Mouse (Mus musculus): ENCODE measurements at regions not wholly inside any gene's neighbourhood (a gene's known extent, or its start where the extent isn't known, plus 50 kb on each side); places are given as distances from the start of the nearest gene placed in this dataset.

DNA sequence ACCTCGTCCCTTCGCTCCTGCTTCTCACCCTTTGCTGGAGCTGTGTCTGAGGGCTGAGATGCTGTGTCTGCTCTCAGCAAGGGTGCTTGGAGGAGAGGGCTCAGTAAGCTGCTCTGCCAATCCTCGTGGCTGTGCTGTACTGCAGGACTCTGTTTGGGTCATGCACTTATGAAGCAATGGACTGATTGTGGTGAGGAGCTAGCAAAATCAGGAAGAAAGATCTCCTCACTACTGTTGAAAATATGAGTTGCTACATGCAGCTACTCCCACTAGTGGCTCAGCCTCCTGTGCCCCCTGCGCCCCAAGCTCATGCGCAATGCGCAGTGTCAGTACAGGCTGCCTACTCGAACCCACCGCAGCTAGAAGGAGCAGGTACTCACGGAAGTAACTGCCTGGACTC is 362.3 kb downstream of the Phkb start:
- TF ChIP-seq POLR2A (IDR thresholded peaks at IDR 0.05; ENCODE audit: borderline replicate concordance, extremely low read depth, low read depth, low read length), result no peak
- no peak for TF ChIP-seq CTCF (IDR thresholded peaks at IDR 0.05; ENCODE audit: insufficient read depth, low read length)
